Mouse (Mus musculus): ENCODE results near the gene Got2.

Got2 gene

DNA sequence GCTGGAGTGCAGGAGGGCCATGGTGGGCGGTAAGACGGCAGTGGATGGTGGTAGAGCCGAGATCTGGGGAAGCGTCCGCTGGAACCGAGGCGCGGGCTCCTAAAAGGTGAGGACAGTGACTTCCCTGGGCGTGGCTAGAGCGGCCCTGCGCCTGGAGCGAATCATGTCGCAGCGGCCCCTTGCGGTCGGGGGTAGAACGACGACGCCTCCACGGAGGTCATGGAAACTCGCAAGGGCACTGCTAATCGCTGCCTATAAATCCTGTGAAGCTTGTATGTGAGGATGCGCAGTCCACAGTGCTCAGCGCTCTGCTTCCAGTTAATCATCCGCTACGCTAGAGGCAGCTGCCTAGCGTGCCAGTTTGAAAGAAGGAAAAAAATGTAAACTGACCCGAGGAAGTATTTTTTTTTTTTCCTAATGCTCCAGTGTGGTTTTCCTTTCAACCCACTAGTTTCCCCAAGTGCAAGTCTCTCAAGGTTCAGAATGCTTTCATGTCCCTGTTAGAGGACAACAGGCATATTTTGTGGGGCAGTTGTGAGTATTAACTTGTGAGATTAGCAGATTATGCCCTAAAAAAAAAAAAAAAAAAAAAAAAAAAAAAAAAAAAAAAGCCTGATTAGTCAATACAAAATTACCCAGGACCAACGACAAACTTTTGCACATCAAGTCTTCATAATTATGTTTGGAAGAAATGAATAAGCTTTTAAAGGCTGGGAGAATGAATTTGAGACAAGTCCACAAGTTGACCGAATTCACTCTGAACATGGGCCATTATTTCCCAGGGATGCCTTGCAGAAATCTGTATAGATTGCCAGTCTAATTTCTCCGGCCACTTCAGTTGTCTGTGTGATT is at the start of gene Got2:
Gene Got2 (minus strand): TSS at position 263 of the 852 bp plus-strand sequence.
- peak; percentile 96 for DNase-seq (ENCODE audit: low read depth, low spot score)

- DNase-seq (ENCODE audit: low read depth, low spot score): no peak
Measured at GRCm38 (mm10) chr8:95932841-95933240, 44.5 kb upstream of the Got2 start.

- DNase-seq (ENCODE audit: low read depth, low spot score): no peak
Measured at GRCm38 (mm10) chr8:95929821-95930220, 41.5 kb upstream of the Got2 start.

- no peak for DNase-seq (ENCODE audit: low read depth, low spot score)
Measured at GRCm38 (mm10) chr8:95916106-95916505, 27.8 kb upstream of the Got2 start.

- peak; percentile 62 for DNase-seq (ENCODE audit: low read depth, low spot score)
Measured at GRCm38 (mm10) chr8:95914905-95915643, 26.7 kb upstream of the Got2 start.

DNA sequence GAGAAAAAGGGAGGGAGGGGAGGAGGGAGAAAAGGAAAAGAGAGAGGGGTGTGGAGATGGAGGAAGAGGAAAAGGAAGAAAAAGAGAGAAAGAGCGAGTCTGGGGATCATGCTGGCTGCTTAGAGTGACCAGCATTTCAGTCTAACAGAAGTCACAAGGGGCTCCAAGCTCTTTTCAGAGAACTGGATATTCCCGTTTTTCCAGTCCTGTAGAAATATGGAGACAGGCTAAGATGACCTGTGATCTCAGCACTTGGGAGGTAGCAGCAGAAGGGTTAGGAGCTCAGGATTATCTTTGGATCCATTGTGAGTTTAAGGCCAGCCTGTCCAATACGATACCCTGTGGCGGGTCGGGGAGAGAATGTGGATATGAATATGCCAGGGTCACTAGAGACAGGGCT is 22.9 kb upstream of the Got2 start:
- no peak for DNase-seq (ENCODE audit: low read depth, low spot score)

GRCm38 (mm10) chr8:95907885-95908284 is 19.5 kb upstream of the Got2 start:
- DNase-seq (ENCODE audit: low read depth, low spot score): no peak

DNA sequence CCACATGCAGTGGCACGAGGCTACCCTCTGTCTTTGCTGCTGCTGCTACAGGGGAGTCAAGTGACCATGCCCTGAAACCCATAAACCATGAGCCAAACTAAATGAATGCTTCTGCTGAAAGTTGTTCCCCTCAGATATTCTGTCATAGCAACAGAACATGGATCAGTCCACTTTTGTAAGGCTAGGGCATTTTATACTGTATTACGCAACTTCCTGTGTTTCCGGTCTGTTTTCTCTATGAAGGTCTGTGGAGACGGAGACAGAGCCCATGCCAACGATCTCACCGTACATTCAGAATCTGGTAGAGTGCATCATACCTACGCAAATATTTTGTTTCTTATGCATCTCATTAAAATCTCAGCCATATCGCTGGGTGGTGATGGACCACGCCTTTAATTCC is 18.4 kb upstream of the Got2 start:
- DNase-seq (ENCODE audit: low read depth, low spot score): no peak

- no peak for DNase-seq (ENCODE audit: low read depth, low spot score)
Measured at GRCm38 (mm10) chr8:95901864-95902263, 13.5 kb upstream of the Got2 start.

GRCm38 (mm10) chr8:95893701-95894100 is 5.4 kb upstream of the Got2 start:
- DNase-seq (ENCODE audit: low read depth, low spot score): no peak

GRCm38 (mm10) chr8:95887578-95888284 is 616 bp downstream of the Got2 start:
- DNase-seq (ENCODE audit: low read depth, low spot score): peak; percentile 49

DNA sequence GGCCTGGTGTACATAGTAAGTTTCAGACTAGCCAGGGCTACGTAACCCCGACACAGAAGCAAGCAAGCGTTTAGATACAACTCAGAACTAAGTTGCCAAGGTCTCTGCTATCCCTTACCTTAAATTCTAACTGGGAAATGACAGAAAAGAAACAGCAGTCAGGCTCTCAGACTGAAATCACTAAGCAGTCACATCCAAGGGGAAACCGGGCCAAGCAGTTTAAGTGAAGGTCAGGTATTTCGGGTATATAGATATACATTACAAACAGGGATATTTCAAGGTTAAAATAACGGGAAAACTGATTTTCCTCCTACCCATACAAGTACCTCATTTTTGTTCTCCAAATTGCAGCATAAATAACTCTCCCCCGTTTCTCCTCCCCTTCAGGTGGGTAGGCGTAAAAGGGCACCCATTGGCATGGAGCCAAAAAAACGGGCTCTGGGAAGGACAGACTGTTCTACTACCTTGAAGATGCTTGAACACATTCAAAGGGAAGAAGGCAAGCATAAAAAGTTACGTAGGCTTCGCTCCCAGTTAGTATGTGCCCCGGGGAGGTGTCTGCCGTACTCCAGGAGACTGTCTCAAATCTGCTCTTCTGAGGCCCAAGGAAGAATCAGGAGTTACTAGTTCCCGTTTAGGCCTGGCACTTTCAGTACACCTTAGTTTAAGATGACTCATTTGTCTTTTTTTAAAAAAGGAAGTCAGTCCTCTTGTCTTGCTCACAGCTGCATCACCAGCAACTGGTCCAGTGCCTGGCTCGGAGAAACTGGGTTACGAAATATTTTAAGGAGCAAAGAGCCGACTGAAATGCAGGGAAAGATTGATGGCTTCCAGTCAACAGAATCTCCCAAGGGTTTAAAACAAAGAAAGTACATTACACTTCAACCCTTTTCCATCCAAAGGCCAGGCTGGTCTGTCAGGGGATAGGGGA is 1.4 kb downstream of the Got2 start:
- DNase-seq (ENCODE audit: low read depth, low spot score): no peak

DNA sequence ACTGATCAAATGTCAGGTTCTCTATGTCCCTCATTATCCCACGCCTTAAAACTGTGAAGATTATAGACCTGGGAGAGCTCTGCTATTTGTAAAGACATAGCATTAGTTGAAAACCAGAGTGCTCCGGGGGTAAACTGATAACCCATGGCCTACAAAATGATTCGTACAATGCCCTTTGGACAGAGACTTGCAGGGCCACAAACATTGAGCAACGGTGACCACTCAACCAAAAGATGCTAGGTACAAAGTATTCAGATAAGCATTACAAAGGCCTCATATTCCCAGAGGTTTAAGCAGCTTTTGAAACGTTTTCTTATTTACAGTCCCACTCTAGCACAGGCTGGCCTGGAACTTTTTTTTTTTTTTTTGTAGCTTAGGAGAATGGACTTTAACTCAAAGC is 2.4 kb downstream of the Got2 start:
- no peak for DNase-seq (ENCODE audit: low read depth, low spot score)

DNA sequence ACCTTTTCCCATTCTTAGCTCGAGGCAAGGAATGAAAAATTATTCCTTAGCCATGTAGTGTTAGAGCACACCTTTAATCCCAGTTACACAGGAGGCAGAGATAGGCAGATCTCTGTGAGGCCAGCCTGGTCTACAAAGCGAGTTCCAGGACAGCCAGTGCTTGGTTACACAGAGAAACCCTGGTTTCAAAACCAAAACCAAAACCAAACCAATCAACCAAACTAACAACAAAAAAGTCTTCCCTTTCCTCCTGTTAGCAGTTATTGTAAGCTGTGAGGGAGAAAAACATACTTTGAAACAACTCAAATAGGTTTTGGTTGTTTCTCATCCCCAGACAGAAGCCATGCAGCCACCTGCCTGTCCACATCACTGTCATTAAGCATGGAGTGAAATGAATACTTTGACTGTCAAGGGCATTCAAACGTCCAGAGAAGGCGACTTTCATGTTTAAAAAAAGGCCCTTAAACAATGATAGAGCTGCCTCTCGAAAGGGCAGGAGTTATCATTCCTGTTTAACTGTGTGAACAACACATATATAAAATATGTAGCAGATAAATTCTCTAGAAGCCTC is 3.0 kb downstream of the Got2 start:
- no peak for DNase-seq (ENCODE audit: low read depth, low spot score)

GRCm38 (mm10) chr8:95884491-95884890 is 3.9 kb downstream of the Got2 start:
- DNase-seq (ENCODE audit: low read depth, low spot score): no peak

GRCm38 (mm10) chr8:95882191-95882590 is 6.2 kb downstream of the Got2 start:
- no peak for DNase-seq (ENCODE audit: low read depth, low spot score)

DNA sequence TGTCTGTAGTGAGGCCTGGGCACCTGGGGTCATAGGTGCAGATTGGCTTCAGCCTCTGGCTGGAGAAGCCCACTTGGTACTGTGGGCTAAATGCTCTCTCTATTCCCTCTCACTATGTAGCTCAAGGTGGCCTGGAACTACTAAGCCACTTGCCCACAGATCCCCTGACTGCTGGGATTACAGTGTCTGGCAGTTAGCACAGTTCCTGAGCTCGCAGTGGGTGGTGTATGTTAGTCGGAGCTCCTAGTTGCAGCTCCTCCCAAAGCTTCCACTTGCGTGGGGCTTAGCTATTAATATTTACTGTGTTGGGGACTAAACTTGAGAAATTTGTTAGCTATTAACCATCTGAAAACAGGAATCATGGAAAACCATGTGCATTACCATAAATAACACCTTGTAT is 6.8 kb downstream of the Got2 start:
- DNase-seq (ENCODE audit: low read depth, low spot score): peak; percentile 40

DNA sequence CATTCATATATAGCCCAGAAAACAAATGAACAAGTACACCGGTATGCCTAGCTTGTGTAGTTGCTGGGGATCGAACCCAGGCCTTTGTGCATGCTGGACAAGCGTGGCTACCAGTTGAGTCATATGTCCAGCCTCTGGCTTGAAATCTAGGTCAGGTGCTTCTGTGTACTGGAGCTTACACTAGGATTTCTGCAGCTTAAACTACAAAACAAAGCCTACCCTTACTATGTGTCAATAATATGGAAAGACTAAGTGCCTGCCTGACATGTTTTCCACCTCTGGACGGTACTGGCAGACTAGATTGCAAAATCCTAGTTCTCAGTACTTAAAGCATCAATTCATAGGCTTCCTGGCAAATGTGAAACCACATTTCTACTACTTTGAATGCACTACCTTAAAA is 8.5 kb downstream of the Got2 start:
- DNase-seq (ENCODE audit: low read depth, low spot score): peak; percentile 28

DNA sequence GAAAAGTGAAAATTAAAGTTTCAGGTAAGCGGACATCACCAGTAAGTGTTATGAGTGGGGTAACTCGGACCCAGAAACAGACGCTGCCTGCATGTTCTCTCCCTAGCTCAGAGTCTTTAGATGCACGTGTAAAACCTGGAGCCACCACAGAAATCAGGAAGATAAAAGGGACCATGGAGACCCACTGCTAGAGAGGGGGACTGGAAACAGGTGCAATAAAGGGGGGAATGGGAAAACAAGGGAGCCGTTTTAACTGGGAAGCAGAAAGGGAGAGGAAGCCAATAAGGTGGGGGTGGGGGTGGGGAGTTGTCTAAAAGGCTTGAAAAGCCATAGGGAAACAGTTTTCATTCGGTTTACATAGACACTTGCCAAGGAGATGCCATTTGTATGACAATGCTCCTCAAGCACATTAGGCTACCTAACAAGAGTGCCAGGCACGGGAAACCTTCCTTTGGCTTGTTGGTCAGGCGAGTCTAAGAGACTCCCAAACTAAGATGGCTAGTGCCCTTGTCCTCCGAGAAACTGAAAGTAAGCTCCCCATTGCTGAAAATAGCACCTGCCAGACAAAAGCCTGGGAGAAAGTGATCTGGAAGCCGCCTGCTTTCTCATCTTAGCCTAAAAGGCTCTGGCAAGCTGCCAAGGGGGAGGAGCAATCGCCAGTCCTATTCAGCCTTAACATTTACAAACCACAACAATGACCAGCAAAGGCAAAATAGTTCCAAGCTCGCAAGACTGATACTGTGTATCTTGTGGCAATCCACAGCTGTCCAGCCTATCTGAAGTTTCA is 10.0 kb downstream of the Got2 start:
- peak; percentile 32 for DNase-seq (ENCODE audit: low read depth, low spot score)

DNA sequence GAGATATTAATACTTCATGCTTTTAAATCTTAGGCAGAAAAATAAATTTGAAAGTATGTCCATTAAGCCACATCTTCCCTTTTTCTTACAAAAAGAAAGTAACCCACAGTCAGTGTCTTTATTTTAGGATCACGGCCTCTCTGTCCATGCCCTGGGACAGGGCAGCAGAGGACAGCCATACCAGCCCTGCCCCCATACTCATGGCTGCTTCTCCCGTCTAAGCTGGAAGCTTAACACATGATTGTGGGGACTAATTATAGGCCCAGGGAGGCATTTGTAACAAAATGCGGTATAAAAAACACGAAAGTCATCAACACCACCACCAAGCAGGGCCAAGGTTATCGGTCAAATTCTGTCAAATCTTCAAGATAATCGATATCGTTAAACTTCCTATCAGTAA is 13.1 kb downstream of the Got2 start:
- DNase-seq (ENCODE audit: low read depth, low spot score): no peak
